Mouse (Mus musculus): ENCODE results near the gene Bcl11b.
A peak's percentile ranks its signal among the peaks of the same experiment; 100 is the strongest.

Bcl11b gene

DNA sequence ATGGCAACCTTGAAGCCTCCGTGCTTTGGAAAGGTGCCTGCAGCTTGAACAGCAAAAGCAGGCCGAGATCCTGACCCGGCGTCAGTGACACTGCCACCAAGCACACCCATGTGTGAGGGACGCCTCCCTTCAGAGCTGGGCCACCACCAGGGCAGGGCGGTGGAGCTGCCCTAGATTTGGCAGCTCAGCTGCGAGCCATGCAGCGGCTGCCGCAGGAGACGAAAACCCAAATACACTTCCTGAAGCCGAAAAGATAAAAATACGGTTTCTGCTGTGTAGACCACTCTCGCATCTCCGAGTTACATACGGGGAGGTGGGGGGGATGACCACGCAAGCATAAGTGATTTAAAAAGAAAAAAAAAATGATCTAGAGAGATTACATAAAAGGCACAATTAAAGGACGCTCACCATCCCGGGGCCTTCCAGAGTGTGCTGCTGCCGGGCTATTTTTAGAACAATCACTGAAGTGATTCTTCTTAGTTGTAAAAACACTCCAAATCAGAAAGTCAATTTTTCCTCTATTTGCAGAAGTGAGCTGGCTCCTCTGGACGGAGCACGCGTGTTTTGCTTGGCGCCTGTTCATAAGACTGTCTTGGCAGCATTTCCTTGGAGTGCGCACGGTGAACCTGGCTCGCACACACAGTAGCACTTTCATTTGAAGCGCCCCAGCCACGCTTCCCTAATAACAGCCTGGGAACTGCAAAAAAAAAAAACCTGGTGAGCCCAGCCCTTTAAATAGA, 72.6 kb downstream of the Bcl11b start:
- peak; percentile 35 for DNase-seq

DNA sequence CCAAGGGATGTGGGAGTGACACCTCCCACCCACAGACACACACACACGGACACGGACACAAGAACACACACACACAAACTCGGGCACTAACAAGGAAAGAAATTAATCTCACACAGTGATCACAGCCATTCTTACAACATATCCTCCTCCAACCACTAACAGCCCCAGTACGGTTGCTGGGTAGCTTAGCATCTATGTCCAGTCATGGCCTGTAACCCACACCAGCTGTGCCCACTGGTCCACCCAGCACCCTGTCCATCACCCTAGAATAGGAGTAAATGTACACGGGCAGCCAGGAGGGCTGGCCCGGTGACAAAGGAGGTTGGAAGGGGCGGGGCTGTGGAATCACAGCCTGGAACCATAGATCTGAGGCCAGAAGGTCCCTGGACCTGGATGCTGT, 74.5 kb downstream of the Bcl11b start:
- no peak for DNase-seq

DNA sequence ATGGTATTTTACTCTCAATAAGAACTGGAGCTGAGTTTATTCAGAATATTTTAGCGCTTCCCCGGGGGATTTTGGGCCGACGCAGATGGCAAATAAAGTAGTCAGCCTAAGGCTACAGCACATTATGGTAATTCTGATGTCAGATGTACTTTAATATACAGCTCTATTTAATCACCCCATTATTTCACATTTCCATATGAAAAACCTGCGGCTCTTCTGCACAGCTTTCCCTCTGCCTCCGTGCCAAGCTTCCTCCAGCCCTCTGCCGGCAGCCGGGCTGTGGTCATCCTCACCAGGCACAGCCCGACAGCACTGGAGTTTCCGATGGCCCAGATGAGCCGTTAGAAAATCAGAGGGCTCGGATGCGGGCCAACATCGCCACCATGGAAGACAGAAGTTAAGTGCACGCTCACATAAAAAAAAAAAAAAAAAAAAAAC, 74.9 kb downstream of the Bcl11b start:
- DNase-seq: no peak

DNA sequence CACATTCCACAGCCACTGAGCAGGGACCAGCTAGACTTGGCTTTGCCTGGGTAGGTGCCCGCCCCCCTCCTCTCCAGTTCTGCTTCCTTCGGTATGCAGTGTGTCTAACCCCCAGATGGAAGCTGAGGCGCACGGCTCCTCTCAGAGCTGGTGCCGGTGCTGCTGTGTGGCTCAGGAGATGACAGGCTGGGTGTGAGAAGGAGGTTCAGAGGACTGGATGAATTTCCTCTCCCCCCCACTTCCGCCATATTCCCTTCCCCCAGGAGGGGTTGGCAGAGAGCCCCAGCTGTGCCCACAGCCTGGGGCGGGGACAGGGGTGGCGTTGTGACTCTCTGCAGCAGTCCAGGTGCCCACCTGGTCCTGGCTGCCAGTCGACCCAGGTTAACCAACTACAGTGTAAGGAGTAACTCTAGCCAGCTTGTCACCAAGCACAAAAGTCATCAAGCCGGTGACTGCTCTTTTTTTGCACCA, 75.4 kb downstream of the Bcl11b start:
- DNase-seq: no peak

DNA sequence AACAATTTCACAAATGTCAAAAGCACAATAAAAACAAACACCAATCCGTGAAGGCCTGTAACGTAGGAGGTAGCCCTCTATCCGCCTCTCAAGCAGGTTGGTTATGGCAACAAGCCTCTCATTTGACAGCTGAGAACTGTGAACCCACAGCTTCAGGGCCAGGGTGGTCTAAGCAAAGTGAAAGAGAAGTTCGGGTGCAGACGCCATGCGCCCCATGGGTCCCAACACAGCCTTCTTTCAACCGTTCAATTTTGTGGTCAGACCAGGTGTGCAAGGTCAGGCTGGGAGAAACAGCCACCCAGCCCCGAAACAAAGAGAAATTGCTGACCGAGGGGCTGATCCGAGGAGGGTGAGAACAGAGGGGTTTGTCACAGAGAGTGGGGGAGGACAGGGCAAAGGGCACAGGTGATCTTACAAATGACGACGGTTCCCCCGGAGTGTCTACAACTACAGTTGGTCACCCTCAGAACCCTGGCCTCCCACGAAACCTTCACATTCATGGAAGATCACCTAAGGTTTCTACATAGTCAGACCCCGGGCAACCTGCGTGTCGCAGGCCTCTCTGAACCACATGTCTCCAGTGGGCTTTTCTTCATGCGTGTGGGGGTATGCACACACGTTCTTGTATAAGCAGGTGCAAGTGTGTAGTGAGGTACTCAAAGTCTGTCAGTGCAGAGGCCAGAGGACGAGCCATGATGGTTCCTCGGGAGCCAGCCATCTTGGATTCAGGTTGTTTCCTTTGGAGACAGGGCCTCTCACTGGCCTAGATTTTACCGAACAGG, 77.1 kb downstream of the Bcl11b start:
- no peak for DNase-seq

DNA sequence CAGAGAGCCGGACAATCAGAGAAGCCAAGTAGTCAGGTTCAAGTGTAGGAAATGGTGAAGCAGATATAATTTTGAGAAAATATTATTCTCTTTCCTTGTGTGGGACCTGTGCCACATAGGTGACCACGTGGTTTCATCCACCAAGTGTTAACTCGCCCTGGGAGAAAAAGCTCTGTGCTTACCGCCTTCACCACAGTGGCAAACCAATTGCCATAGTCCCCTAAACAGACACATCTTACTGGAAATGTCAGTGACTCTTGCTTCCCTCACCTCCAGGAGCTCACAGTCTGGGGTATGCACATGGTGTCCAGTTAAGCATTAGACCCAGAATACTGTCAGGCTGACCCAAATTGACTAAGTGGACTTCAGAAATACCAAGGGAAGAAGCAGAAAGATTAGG, 78.7 kb downstream of the Bcl11b start:
- DNase-seq: no peak

DNA sequence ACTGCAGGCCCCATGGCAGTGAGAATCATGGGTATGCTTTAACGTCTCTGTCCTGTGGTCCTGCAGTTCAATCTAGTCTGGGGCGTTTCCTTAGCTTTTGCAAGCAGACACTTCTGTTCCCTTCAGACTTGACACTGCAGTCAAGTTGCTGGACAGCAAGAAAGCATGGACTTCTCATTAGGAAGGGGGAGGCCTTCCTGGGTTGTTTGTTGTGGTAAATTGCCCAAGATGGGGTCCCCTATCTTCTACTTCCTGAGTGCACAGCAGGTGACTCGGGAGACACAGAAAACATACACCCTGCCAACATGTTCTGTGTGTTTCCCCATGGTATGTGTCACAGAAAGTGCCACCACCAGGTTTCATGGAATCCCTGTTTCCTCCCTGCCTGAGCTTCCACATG, 79.4 kb downstream of the Bcl11b start:
- no peak for DNase-seq

DNA sequence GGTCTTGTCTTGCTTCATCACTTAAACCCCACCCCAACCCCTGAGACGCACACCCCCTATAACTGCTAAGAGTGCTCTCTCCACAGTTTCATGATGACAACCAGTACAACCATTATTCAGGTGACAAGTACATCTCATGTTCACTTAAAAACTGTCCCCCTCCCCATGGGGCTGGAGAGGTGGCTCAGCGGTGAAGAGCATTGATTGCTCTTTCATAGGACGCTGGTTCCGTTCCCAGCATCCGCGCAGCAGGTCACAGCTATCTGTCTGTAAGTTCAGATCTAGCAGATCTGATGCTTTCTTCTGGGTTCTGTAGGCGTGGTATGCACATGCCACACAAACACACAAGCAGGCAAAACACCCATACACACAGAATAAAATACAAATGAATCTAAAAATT, 81.2 kb downstream of the Bcl11b start:
- no peak for DNase-seq

DNA sequence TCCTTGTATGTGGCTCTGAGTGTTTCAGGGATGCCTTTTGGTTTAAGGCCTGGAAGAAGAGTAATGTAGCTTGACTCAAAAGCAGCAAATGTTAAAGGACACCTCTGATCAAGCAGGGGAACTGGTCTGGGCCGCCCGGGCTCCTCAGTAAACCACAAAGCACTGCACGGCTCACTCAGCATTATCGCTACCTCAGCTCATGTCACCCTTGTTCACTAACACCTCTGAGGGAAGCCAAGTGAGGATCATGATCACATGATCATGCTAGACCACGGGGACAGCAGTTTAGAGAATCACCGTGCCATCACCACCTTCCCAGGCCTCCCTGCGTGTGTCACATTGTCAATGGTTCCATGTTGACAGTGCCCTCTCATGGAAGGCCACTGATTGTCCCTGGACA, 81.8 kb downstream of the Bcl11b start:
- DNase-seq: no peak

DNA sequence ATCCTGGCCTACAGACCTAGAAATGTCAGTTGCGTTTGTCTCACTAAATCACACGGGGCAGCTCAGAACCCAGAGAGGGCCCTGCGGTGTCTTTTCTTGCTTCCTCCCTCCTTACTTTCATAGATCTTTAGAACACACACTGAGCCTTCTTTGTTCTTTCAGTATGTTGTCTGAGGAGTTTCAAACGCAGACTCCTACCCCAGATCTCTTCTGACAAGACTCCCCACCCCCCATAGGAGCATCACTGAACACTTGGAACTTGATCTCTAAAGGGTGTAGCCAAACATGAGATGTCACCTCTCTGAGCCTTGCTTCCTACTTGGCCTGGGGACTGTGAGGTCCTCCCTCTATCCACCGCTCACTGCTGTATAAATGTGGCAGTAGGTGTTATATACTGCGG, 82.2 kb downstream of the Bcl11b start:
- no peak for DNase-seq

DNA sequence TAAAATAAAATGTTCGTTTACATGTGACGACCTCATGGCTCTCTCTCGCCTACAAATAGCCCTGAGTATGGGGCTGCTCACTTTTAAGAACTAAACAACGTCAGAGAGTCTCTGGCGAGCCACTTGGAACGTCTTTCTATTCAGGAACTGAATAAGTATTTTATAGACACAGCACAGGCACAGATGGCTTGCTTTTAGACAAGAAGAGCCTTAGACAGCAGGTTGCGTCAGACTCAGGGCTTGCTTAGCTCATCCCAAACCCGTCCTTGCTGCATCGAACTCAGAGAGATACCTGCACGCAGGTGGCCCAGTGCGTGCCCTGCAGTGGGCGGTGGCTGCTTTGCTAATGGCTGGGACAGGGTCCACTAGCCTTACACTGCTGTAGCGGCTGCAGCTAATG, 82.7 kb downstream of the Bcl11b start:
- DNase-seq: no peak

DNA sequence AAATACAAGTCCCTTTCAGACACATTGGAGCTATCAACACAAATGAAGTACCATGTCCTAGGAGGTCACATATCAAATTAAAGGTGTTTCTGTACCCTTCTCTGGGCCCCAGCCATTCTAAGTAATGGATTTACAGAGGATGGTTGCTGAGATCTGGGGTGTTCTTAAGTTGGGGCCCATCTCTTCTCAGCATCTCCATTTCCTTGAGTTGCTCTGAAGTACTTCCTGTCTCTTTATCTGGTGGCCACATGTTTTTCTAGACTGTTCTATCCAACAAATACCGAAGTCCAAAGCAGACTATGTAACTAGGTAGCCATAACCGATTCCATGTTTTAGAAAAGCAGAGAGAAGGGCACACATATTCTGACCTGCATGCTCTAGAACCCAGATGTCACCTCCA, 83.3 kb downstream of the Bcl11b start:
- DNase-seq: no peak

DNA sequence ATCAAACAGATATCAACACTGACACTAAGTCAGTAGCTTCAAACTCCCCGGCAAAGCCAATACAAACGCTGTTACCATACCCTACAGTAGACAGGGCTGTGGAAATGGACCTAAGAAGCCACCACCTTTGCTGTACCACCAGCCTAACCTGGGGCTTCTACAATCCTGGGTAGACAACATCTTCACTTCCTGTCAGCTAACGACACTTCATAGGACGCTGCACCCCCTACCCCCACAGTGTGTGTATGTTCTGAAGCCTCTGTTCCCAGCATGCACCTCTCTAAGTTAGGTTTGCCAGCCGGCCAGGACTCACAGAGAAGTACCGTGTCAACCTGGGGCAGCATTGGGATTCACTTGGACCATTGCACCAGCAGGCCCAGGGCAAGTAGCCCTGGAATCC, 84.6 kb downstream of the Bcl11b start:
- DNase-seq: no peak

DNA sequence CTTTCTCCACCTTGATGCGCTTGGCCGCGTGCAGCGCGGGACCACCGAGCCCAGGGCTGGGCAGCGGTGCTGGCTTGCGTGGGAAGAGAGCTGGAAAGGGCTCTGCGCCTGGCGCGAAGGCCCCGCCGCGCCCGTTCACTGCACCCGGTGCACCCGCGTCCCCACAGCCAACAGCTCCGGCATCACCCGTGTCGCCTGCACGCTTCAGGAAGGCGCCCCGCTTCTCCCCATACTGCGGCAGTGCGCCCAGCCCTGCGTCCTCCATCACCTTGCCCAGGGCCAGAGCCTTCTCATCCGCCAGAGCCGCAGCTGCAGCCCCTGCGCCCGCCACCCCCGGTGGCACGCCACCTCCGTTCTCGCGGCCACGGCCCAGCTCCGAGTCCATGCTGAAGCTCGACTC, 87.4 kb downstream of the Bcl11b start:
- DNase-seq: no peak

DNA sequence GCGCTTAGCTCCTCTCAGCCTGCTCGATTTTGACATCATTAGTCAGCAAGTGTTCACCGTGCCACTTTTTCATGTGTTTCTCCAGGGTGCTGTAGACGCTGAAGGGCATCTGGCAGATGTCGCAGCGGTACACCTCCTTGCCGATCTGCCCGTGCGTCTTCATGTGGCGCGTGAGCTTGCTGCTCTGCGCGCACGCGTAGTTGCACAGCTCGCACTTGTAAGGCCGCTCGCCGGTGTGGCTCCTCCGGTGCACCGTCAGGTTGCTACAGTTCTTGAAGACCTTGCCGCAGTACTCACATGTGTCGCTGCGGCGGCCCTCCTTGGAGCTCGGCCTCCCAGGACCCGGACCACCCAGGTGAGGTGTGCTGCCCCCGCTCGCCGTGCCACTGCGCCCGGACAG, 88.0 kb downstream of the Bcl11b start:
- no peak for DNase-seq

DNA sequence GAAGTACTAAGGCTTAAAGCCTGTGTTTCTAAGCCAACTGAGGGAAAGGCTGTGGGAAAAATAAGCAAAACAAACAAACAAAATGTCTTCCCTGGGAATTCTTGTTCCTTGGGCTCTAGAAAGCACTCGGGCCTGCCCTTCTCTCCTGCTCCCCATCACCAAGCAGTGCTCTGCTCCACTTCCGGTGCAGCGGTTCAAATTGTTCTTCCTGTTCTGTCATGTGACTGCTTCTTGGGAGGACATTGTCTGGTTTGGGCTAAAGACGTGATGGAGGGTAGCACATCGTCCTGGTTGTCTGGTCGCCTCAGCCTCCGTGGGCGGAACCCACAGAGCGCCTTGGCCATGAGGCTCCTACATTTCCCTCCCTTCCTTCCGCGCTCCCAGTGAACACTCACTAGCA, 94.6 kb downstream of the Bcl11b start:
- DNase-seq: no peak

DNA sequence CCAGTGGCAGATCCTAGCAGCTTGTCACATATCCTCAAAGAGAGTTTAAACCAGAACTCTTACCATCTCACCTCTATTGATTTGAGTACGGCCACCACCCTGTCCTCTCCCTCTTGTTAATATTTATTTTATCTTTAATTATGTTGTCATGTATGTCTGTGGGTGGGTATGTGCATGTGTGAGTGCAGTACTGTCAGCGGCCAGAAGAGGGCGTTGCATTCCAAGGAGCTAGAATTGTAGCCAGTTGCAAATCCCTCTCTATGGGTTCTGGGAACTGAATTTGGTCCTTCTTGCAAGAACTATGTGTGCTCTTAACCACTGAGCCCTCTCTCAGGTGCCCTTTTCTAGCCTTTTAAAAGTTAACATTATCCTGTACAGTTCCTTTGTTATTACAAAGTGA, 98.1 kb downstream of the Bcl11b start:
- DNase-seq: no peak

DNA sequence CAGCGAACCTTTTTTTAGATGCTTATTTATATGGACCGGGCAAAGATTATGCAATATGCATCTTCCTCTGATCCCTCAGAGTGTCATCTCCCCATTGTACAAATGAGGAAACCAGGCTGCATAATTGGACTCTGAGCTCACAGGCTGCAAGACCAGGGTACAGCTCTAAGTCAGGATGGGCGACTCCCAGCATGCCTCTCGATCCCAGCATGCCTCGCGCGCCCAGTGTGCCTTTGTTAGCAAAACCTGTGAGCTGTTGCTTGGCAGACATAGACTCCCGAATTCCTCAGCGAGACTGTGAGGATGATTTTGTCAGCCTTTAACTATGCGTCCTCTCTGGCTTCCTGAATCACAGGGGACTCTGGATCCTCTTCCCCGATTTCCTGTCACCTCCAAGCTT, 98.9 kb downstream of the Bcl11b start:
- no peak for DNase-seq

DNA sequence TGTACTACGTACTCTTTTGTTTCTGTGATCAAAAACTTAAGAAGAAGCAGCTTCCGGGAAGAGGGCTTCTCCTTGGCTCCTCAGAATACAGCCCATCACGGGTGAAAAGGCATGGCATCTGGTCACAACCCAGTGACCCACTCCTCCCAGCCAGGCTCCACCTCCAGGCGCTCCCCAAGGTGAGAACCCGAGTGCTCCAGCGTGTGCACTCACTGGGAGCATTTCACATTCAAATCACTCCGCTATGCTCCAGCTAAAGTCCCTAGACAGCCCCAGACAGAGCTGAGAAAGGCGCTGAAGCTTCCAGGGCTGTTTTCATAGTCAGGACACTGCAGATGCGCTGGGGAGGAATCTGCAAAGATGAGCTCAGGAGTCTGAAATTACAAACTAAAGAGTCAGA, 99.5 kb downstream of the Bcl11b start:
- DNase-seq: no peak

DNA sequence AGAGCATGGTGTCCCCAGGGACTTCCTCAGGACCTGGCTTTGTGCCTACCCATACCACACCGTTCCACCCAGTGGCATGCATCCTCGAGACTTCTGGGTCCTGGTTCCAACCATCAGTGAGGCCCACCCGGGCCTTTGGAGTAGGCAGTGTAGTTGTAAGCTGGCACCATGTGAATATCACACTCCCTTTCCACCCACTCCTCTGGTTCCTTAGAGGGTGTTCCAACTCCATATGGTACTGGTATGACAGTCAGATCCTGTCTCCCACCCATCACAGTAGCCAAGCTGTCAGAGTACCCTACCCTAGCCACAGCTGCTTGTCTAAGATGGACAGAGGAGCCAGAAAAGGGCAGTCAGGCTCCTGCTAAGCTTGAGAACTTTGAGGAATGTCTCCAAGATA, 112.0 kb downstream of the Bcl11b start:
- DNase-seq: no peak

DNA sequence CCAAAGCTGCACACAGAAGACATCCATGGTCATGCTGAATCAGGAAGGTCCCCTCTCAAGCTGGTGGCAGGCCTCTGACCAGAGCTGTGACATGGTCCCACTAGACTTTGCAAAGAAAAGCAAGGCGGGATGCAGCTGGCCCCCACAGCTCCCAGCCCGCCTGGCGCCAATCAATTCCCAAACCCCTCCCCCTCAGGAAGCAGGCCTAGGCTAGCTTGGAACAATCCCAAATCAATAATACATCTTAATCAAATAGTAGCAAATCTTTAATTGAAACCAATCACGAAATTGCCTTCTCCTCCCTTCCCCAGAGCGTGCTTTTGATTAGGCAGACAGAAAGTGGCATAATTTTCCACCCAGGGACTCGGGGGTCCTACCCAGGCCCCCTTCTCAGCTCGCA, 113.1 kb downstream of the Bcl11b start:
- DNase-seq: no peak

DNA sequence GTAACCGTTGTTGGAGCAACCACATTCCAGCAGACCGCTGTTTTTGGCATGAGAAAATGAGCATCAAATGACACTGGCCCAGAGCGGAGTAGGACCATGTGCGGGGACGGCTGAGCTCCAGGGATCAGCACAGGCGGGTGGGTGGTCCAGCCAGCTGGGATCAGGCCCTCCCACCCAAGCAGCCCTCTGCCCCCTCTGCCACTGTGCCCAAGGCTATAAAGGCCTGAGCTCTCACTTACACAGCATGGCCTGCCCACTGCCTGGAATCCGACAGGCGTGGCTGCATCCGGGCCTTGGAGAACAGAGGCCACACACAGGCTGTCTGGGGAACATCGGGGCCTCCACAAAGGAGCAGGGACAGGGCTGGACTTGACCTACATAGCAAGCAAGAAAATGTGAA, 113.6 kb downstream of the Bcl11b start:
- no peak for DNase-seq

DNA sequence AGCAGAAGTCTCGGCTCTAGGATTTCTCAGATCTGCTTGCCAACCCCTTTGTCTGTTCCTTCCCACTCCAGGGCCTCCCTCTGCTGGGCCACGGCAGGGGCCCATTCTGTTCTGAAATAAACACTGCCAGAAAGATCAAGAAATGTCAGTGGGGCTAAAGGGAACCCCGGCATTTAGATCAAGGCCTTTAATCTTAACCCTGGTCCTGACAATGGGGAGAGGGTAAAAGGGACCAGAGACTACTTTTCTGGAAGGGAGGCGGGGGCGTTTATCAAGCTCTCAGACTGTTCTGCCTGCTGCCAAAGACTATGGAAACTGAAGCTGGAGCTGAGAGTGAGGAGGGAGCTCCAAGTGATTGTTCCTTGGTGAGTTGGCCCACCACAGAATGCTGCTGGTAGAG, 114.8 kb downstream of the Bcl11b start:
- DNase-seq: no peak

DNA sequence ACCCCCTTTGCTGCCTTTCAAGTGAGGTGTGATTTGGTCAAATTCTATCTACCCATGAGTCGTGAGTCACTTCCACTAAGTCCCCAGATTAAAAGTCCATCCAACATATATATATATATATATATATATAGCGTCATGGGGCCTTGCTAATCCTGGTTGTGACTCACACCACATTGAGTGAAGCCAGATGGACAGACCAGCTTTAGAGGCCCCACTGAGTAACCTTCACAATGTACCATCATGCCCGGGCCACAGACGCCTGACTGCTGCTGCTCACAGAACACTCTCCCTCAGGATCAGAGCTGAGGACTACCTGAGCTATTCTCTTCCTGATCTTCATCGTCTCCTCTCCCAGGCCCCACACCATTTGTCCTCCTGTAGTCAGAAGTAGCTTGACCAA, 115.4 kb downstream of the Bcl11b start:
- no peak for DNase-seq

DNA sequence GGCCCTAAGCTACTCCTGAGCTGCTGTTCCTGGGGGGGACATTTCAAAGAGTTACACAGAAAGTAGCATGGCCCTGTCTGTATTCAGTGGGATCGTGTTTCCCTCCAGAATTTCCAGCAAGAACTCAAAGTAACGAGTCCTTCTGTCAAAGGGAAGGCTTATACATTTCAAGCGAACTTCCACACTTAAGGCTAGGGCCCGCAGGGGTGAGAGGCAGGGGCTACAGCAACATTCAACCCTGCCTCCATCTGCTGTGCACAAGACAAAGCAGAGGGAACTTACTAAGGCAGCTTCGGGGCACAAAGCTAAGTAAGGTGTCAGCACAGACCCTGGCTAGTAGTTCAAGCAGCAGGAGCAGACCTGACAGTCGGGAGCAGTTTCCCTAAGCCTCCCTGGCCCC, 115.8 kb downstream of the Bcl11b start:
- no peak for DNase-seq
